ENCODE assay signal across 8 mouse cellular contexts in genomic region chr4:132973814-132974398, GRCm38 (mm10). TPM values are rescaled to one million over a fixed set of nuclear protein-coding genes. Genes with fewer than 3 reads are reported as not detected.
A peak's percentile ranks its signal among the peaks of the same experiment; 100 is the strongest.
DNase-seq lines count a peak whose midpoint lies in the region; ATAC-seq and TF ChIP-seq lines count a peak whose summit lies in the region.

TSS of gene Fgr (plus strand) at chr4:132974095.

- no peak for DNase-seq in heart, postnatal 14 days
- no peak for DNase-seq in limb, embryonic 14.5 days (ENCODE audit: low spot score)
- peak; percentile 40 for DNase-seq in naive thymus-derived CD4-positive, alpha-beta T cell, adult 2 months (ENCODE audit: low read depth)
- no peak for DNase-seq in cerebellum, adult 9-10 months
- no peak for DNase-seq in urinary bladder, adult 18-20 months (ENCODE audit: low spot score in 2 of 2)
- DNase-seq in layer of hippocampus, adult 8-10 months (ENCODE audit: low spot score in 2 of 2), result no peak

- H3K9me3 ChIP-seq in heart, embryonic 14.5 days (ENCODE audit: control insufficient read depth, low read length), result no peaks in the 10 kb centered on the region
- no peaks in the 10 kb centered on the region for H3K9me3 ChIP-seq in heart, embryonic 15.5 days (replicated peaks)
- no peaks in the 10 kb centered on the region for H3K9me3 ChIP-seq in limb, embryonic 14.5 days (ENCODE audit: control insufficient read depth, low read length)

- no peak for ATAC-seq in heart, embryonic 14.5 days (ENCODE audit: insufficient number of reproducible peaks, insufficient read depth, low FRiP score, low read depth)
- ATAC-seq in heart, embryonic 15.5 days (replicated peaks; ENCODE audit: insufficient number of reproducible peaks, insufficient read depth, low FRiP score, low read depth), result no peak
- ATAC-seq in limb, embryonic 14.5 days (ENCODE audit: low FRiP score, low read depth), result no peak

- H3K27ac ChIP-seq in heart, embryonic 14.5 days (replicated peaks in 1 of 2; ENCODE audit: control insufficient read depth in 1 of 2, insufficient read depth in 1 of 2, low read depth in 2 of 2, low read length in 2 of 2), result no peak within 1 kb of the TSS
- H3K27ac ChIP-seq in heart, embryonic 15.5 days, result peak within 1 kb of the TSS; percentile 42; the same call in 1 of the 2 replicates
- 0 out of 2 replicates have a peak within 1 kb of the TSS, but pooled peaks have one; percentile 26 for H3K27ac ChIP-seq in limb, embryonic 14.5 days (replicated peaks; ENCODE audit: low read depth, low read length)

- peaks cover 12 to 18% of the 10 kb centered on the region in 2 experiments for H3K4me1 ChIP-seq in heart, embryonic 14.5 days (ENCODE audit: control insufficient read depth in 2 of 2, insufficient read depth in 2 of 2, low read length in 2 of 2)
- peaks cover 26% of the 10 kb centered on the region for H3K4me1 ChIP-seq in heart, embryonic 15.5 days (replicated peaks)
- peaks cover 20% of the 10 kb centered on the region; the same call in 1 of the 2 replicates for H3K4me1 ChIP-seq in limb, embryonic 14.5 days (ENCODE audit: control insufficient read depth, insufficient read depth, low read length)

- no peak within 1 kb of the TSS; the same call in 1 of the 2 replicates for H3K9ac ChIP-seq in heart, embryonic 14.5 days (ENCODE audit: low read length)
- peak within 1 kb of the TSS; percentile 1; the same call in 1 of the 2 replicates for H3K9ac ChIP-seq in heart, embryonic 15.5 days
- H3K9ac ChIP-seq in limb, embryonic 14.5 days (ENCODE audit: low read depth, low read length, severe bottlenecking), result no peak within 1 kb of the TSS; the same call in 1 of the 2 replicates

- peak within 1 kb of the TSS; percentile 9 to 19; a peak in 2 of 4 replicates for H3K4me3 ChIP-seq in heart, embryonic 14.5 days (ENCODE audit: control insufficient read depth in 1 of 2, insufficient read depth in 1 of 2, low read depth in 1 of 2, low read length in 2 of 2)
- peak within 1 kb of the TSS; percentile 19 for H3K4me3 ChIP-seq in heart, embryonic 15.5 days
- H3K4me3 ChIP-seq in limb, embryonic 14.5 days (replicated peaks; ENCODE audit: low read length), result peak within 1 kb of the TSS; percentile 9; the same call in 1 of the 2 replicates

- 16% methylated on average over 21 of the region's 21 CpGs for WGBS in heart, embryonic 14.5 days
- 17% methylated on average over 21 of the region's 21 CpGs for WGBS in heart, embryonic 15.5 days
- 14% methylated on average over 16 of the region's 21 CpGs for WGBS in limb, embryonic 14.5 days

- intact Hi-C loops in heart, postnatal 14 days (cut with DNase I), result no loop called here

- peaks cover 8% of the 10 kb centered on the region; the same call in 1 of the 2 replicates for H3K27me3 ChIP-seq in heart, embryonic 14.5 days (ENCODE audit: control insufficient read depth, insufficient read depth, low read length)
- peaks cover 18% of the 10 kb centered on the region for H3K27me3 ChIP-seq in heart, embryonic 15.5 days
- H3K27me3 ChIP-seq in limb, embryonic 14.5 days (ENCODE audit: control insufficient read depth, insufficient read depth, low read length), result no peaks in the 10 kb centered on the region; the same call in 1 of the 2 replicates

- no peaks in the 10 kb centered on the region for H3K36me3 ChIP-seq in heart, embryonic 14.5 days (ENCODE audit: control insufficient read depth, insufficient read depth, low read length)
- no peaks in the 10 kb centered on the region for H3K36me3 ChIP-seq in heart, embryonic 15.5 days
- H3K36me3 ChIP-seq in limb, embryonic 14.5 days (ENCODE audit: control insufficient read depth, insufficient read depth, low read length), result no peaks in the 10 kb centered on the region

- no peak for TF ChIP-seq POLR2A in limb, embryonic 14.5 days (IDR thresholded peaks at IDR 0.05; ENCODE audit: borderline replicate concordance, extremely low read depth, insufficient read depth, insufficient read length)

- peak within 1 kb of the TSS; percentile 50 for H3K4me2 ChIP-seq in heart, embryonic 14.5 days (ENCODE audit: low read length)
- H3K4me2 ChIP-seq in heart, embryonic 15.5 days, result peak within 1 kb of the TSS; percentile 49
- peak within 1 kb of the TSS; percentile 25 for H3K4me2 ChIP-seq in limb, embryonic 14.5 days (replicated peaks; ENCODE audit: low read depth, low read length, severe bottlenecking)

RNA-seq across cellular contexts. Expression of gene Fgr, which starts in this region (rescaled TPM):
- 0.18 and 0.74 TPM in 2 replicates for polyA plus RNA-seq in heart, embryonic 14.5 days (2014; fragmentation: Nextera tagmentation; extraction: Ambion mirVana)
- total RNA-seq in heart, postnatal 14 days (2021), result under 1 TPM; 0.43 to 0.49 TPM
- 0.42 and 1.0 TPM in 2 replicates for polyA plus RNA-seq in heart, embryonic 15.5 days (2015; fragmentation: Nextera tagmentation; extraction: Ambion mirVana)
- polyA plus RNA-seq in limb, embryonic 14.5 days (2012; rRNA removed), result 0.54 and 0.64 TPM in 2 replicates
- 0.35 and 0.62 TPM in 2 replicates for polyA plus RNA-seq in limb, embryonic 14.5 days (2014; fragmentation: Nextera tagmentation; extraction: Ambion mirVana)
- total RNA-seq in layer of hippocampus, adult 8-10 months (2022), result 1 to 10 TPM in 2 of 4 experiments, under 1 TPM in 1, not detected in 1; 0.19 to 3.9 (median 3.4) TPM

Comparison
In these comparisons a context has a peak if more than half of its experiments do, and no peak if none do; other contexts are left out.
1. H3K27ac ChIP-seq: peak in heart, embryonic 15.5 days (single experiment) and limb, embryonic 14.5 days (single experiment); none in heart, embryonic 14.5 days (0 of 2).
2. Peak in every context shown above with its lines, with median percentiles within 50 percentile points of each other: H3K4me2 ChIP-seq and H3K4me3 ChIP-seq.